Mouse (Mus musculus) thymus, adult 2 months (tissue): Measurements from ENCODE around the gene Drd5. TPM values are rescaled to one million over a fixed set of nuclear protein-coding genes. Genes with fewer than 3 reads are reported as not detected.

ENCODE experiments used
- DNase-seq: peaks from one replicate; pipeline ENCODE4 v3.0.0; 2021
- H3K27ac ChIP-seq: fragments of 200-500 bp; 2 replicates; pipeline ENCODE4 v1.5.1; 2012; ENCODE audit warnings: low read length, control low read depth; ENCODE audit not compliant: control insufficient read depth, insufficient read depth
- H3K27me3 ChIP-seq: fragments of 200-500 bp; 2 replicates; pipeline ENCODE4 v1.6.1; 2012; ENCODE audit warnings: mild to moderate bottlenecking, low read length, moderate library complexity, mixed read lengths; ENCODE audit not compliant: control insufficient read depth, insufficient read depth
- H3K36me3 ChIP-seq: fragments of 200-500 bp; 2 replicates; pipeline ENCODE4 v1.6.1; 2012; ENCODE audit warnings: mild to moderate bottlenecking, low read length, moderate library complexity; ENCODE audit not compliant: control insufficient read depth, insufficient read depth
- H3K4me1 ChIP-seq: fragments of 200-500 bp; replicated peaks from 2 replicates; pipeline ENCODE4 v1.6.1; 2012; ENCODE audit warnings: low read length; ENCODE audit not compliant: control insufficient read depth, insufficient read depth
- H3K4me3 ChIP-seq: fragments of 200-500 bp; 2 replicates; pipeline ENCODE4 v1.5.1; 2012; ENCODE audit warnings: mild to moderate bottlenecking, low read length, control low read depth, moderate library complexity; ENCODE audit not compliant: control insufficient read depth, insufficient read depth
- CTCF ChIP-seq: fragments of 200-500 bp; IDR thresholded peaks from 2 replicates; pipeline ENCODE4 v1.5.1; 2012; ENCODE audit warnings: mild to moderate bottlenecking, control low read depth, low read length, moderate library complexity, borderline replicate concordance; ENCODE audit not compliant: control insufficient read depth, poor library complexity, insufficient read depth; ENCODE audit errors: extremely low read depth
- POLR2A ChIP-seq: fragments of 200-500 bp; IDR thresholded peaks from 2 replicates; pipeline ENCODE4 v1.6.1; 2012; ENCODE audit warnings: mild to moderate bottlenecking, low read length, control low read depth, moderate library complexity; ENCODE audit not compliant: control insufficient read depth, poor library complexity, insufficient read depth; ENCODE audit errors: extremely low read depth
- WGBS: fragments of 180-500 bp; shearing (Covaris S2); methylation state at CpG from one replicate; pipeline ENCODE4 v1.1.7; 2018; 5-methylcytosine and 5-hydroxymethylcytosine counted together
- polyA plus RNA-seq: library from polyadenylated mRNA; depleted of rRNA; stranded (reverse); fragments of >200 nt; gene quantifications from 2 replicates; pipeline ENCODE4 v1.2.3, GENCODE M21; 2012

Drd5 gene
- polyA plus RNA-seq, 1 experiment: 0.12 TPM

DNA sequence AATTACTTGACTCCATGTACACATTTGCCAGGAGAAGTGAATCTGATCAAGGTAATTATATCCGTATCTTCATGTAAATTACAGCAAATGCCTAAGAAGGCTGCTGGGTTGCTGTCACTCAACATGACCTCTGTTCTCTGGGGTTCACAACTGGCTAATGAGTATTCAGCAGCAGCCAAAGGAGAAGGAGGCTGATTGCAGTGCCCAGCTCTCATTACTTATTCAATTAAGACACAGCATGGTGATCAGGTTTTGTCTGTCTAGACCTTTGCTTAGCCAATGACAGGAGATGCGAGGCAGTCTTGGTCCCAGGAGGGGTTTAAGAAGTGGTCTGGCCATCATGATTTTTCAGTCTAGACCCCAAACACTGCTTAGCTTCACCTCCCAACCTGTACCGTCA lies 23.9 kb downstream of the Drd5 start:
- no peaks in the 10 kb centered on the region for H3K4me1 ChIP-seq
- WGBS: 87% methylated on average over 3 of the region's 3 CpGs
- no peak overlapping the region for H3K4me3 ChIP-seq
- no peak overlapping the region for H3K27ac ChIP-seq
- no peak for DNase-seq
- H3K27me3 ChIP-seq: no peaks in the 10 kb centered on the region
- H3K36me3 ChIP-seq: no peaks in the 10 kb centered on the region
- TF ChIP-seq CTCF: no peak
- TF ChIP-seq POLR2A: no peak

DNA sequence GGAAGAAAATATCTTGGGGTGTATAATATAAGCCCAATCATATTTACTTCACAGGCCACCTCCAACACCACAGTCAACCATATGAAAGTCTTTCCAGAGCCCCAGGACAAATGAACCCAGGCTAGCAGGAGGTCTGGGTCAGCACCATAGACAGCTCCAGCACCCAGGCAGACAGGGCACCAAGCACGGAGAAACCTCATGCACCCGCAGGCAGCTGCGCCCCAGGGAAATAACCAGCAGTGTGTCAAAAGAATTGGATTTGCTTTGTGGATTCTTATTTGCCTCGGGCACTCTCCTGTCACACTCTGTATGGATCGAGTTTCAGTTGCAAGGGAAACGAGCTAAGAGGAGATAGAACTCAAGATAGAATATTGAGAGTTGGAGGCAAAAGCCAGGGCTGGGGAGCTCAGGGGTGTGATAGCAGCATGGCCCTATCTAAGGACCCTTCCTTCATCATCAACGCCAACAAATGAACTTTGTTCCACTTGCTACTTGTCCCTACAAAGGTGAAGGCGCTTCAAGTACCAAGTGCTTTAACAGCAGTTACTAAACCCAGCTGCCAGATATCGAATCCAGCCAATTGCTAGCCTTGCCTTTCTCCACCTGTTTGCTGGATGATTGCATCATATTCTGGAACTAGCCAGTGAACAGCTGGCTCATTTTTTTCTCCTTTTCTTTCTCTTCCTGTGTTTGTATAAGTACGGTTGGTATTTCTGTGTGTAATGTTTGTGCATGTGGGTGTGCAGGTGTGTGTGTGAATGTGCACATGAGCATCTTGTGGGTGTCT lies 27.7 kb downstream of the Drd5 start:
- DNase-seq: no peak
- TF ChIP-seq POLR2A: no peak
- TF ChIP-seq CTCF: no peak

GRCm38 (mm10) chr5:38350351-38350929 lies 31.3 kb downstream of the Drd5 start:
- H3K4me1 ChIP-seq: no peaks in the 10 kb centered on the region
- DNase-seq: no peak
- no peaks in the 10 kb centered on the region for H3K27me3 ChIP-seq
- WGBS: 87% methylated on average over 5 of the region's 5 CpGs
- no peak overlapping the region for H3K27ac ChIP-seq
- H3K36me3 ChIP-seq: no peaks in the 10 kb centered on the region
- H3K4me3 ChIP-seq: no peak overlapping the region
- no peak for TF ChIP-seq CTCF
- TF ChIP-seq POLR2A: no peak

More for the DNA sequence above, 27.7 kb downstream of the Drd5 start:
- Histone ChIP-seq H3K36me3 (no peaks in the 10 kb centered on the region), H3K27ac (no peak overlapping the region), H3K27me3 (no peaks in the 10 kb centered on the region), H3K4me1 (no peaks in the 10 kb centered on the region), H3K4me3 (no peak overlapping the region)
- WGBS: 34% methylated on average over 10 of the region's 10 CpGs

GRCm38 (mm10) chr5:38356927-38357326 lies 37.8 kb downstream of the Drd5 start:
- H3K27ac ChIP-seq: no peak overlapping the region
- H3K4me3 ChIP-seq: no peak overlapping the region
- DNase-seq: no peak
- no peaks in the 10 kb centered on the region for H3K4me1 ChIP-seq
- no peaks in the 10 kb centered on the region for H3K27me3 ChIP-seq
- no peak for TF ChIP-seq CTCF
- TF ChIP-seq POLR2A: no peak
- 89% methylated on average over 3 of the region's 3 CpGs for WGBS
- no peaks in the 10 kb centered on the region for H3K36me3 ChIP-seq

DNA sequence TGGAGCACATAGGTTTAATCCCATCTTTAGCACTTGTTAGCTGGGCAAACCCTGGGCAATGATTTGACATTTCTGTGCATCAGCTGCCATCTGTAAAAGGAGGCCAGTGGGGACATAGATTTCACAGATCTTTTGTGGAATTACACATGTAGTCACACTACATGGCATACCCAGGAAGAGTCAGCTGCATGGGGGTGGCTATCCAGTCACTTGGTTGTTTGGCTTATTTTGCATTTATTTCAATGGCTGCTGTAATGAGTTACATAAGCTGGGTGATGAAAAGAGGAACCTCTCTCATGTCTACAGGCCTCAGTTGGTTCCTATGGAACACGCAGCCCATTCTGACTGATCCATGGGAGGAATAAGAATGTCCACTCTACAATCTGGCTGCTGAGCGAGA lies 40.5 kb downstream of the Drd5 start:
- Histone ChIP-seq H3K4me3 (no peak overlapping the region), H3K27me3 (no peaks in the 10 kb centered on the region), H3K36me3 (no peaks in the 10 kb centered on the region), H3K4me1 (no peaks in the 10 kb centered on the region), H3K27ac (no peak overlapping the region)
- 93% methylated on average over 2 of the region's 2 CpGs for WGBS
- no peak for TF ChIP-seq POLR2A
- TF ChIP-seq CTCF: no peak
- no peak for DNase-seq

DNA sequence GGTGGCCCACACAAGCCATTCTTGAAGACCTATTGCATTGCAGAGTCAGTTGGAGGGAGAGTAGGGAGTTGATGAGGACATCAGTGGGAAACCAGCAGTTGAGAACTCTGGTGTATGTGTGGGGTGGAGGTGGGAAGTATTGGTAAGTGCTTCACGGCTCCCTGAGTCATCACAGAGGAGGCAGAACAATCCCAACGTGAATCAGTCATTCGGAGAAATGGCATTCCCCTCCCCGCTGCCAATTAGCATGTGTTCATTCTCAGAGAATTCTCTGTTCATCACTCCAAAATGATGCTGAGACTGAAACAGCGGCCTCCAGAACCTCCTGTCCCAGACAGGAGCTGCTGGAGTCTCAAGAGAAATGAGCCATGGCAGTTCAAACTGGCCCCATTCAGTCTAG lies 45.2 kb downstream of the Drd5 start:
- Histone ChIP-seq H3K4me1 (no peaks in the 10 kb centered on the region; the same call in 1 of the 2 replicates), H3K27me3 (no peaks in the 10 kb centered on the region), H3K27ac (no peak overlapping the region), H3K4me3 (no peak overlapping the region), H3K36me3 (no peaks in the 10 kb centered on the region)
- WGBS: 96% methylated on average over 5 of the region's 5 CpGs
- TF ChIP-seq POLR2A: no peak
- no peak for TF ChIP-seq CTCF
- no peak for DNase-seq
